Mouse (Mus musculus) thymus, postnatal 25 days (tissue): ENCODE data around the gene Crtc3.

Source experiments
- DNase-seq: peaks from one replicate; pipeline ENCODE4 v3.0.0; 2022

Gene Crtc3

GRCm38 (mm10) chr7:80682630-80683029, 6.0 kb downstream of the Crtc3 start:
- DNase-seq: no peak

- peak; percentile 70 for DNase-seq
Observed at GRCm38 (mm10) chr7:80680218-80680847, 8.3 kb downstream of the Crtc3 start.

- DNase-seq: no peak
Observed at GRCm38 (mm10) chr7:80672323-80672722, 16.4 kb downstream of the Crtc3 start.

- DNase-seq: no peak
Observed at GRCm38 (mm10) chr7:80670889-80671288, 17.8 kb downstream of the Crtc3 start.

- peak; percentile 52 for DNase-seq
Observed at GRCm38 (mm10) chr7:80667190-80667589, 21.5 kb downstream of the Crtc3 start.

- DNase-seq: no peak
Observed at GRCm38 (mm10) chr7:80666198-80666915, 22.3 kb downstream of the Crtc3 start.

GRCm38 (mm10) chr7:80661082-80661481, 27.6 kb downstream of the Crtc3 start:
- no peak for DNase-seq

- no peak for DNase-seq
Observed at GRCm38 (mm10) chr7:80660619-80661018, 28.1 kb downstream of the Crtc3 start.

- no peak for DNase-seq
Observed at GRCm38 (mm10) chr7:80657896-80658295, 30.8 kb downstream of the Crtc3 start.

- no peak for DNase-seq
Observed at GRCm38 (mm10) chr7:80655350-80656013, 33.2 kb downstream of the Crtc3 start.

GRCm38 (mm10) chr7:80654926-80655325, 33.8 kb downstream of the Crtc3 start:
- no peak for DNase-seq

- no peak for DNase-seq
Observed at GRCm38 (mm10) chr7:80654393-80654792, 34.3 kb downstream of the Crtc3 start.

GRCm38 (mm10) chr7:80653971-80654370, 34.7 kb downstream of the Crtc3 start:
- DNase-seq: no peak

GRCm38 (mm10) chr7:80653077-80653476, 35.6 kb downstream of the Crtc3 start:
- DNase-seq: no peak

GRCm38 (mm10) chr7:80652289-80652688, 36.4 kb downstream of the Crtc3 start:
- no peak for DNase-seq

GRCm38 (mm10) chr7:80647437-80647871, 41.2 kb downstream of the Crtc3 start:
- peak; percentile 68 for DNase-seq

GRCm38 (mm10) chr7:80646093-80647025, 42.3 kb downstream of the Crtc3 start:
- DNase-seq: no peak

GRCm38 (mm10) chr7:80642976-80643666, 45.6 kb downstream of the Crtc3 start:
- peak; percentile 64 for DNase-seq

GRCm38 (mm10) chr7:80642552-80642951, 46.1 kb downstream of the Crtc3 start:
- no peak for DNase-seq

- DNase-seq: no peak
Observed at GRCm38 (mm10) chr7:80641899-80642298, 46.8 kb downstream of the Crtc3 start.

GRCm38 (mm10) chr7:80641497-80641896, 47.2 kb downstream of the Crtc3 start:
- no peak for DNase-seq

- DNase-seq: no peak
Observed at GRCm38 (mm10) chr7:80639981-80640380, 48.7 kb downstream of the Crtc3 start.
